Mouse (Mus musculus) limb, embryonic 12.5 days (tissue): Measurements from ENCODE around the gene Itm2b. TPM values are rescaled to one million over a fixed set of nuclear protein-coding genes. Genes with fewer than 3 reads are reported as not detected.

ENCODE experiments used
- ATAC-seq: fragments of 200-750 bp; cut with Nextera tagmentation; 2 replicates; pipeline ENCODE4 v1.8.0; 2017; ENCODE audit warnings: low read depth, moderate TSS enrichment; ENCODE audit not compliant: insufficient number of reproducible peaks, insufficient read depth, low FRiP score, low TSS enrichment
- H3K27ac ChIP-seq: fragments of 300-500 bp; sonication (generic); 2 replicates; pipeline ENCODE4 v1.5.1; 2016; ENCODE audit warnings: mild to moderate bottlenecking, moderate library complexity
- H3K27me3 ChIP-seq: fragments of 300-500 bp; sonication (generic); 2 replicates; pipeline ENCODE4 v1.6.1; 2016; ENCODE audit warnings: mild to moderate bottlenecking, moderate library complexity
- H3K36me3 ChIP-seq: fragments of 300-500 bp; sonication (generic); 2 replicates; pipeline ENCODE4 v1.6.1; 2016; ENCODE audit warnings: mild to moderate bottlenecking, moderate library complexity
- H3K4me1 ChIP-seq: fragments of 300-500 bp; sonication (generic); replicated peaks from 2 replicates; pipeline ENCODE4 v1.6.1; 2016
- H3K4me2 ChIP-seq: fragments of 300-500 bp; sonication (generic); 2 replicates; pipeline ENCODE4 v1.6.1; 2016; ENCODE audit warnings: mild to moderate bottlenecking, moderate library complexity
- H3K4me3 ChIP-seq: fragments of 300-500 bp; sonication (generic); replicated peaks from 2 replicates; pipeline ENCODE4 v1.5.1; 2016; ENCODE audit warnings: mild to moderate bottlenecking
- H3K9ac ChIP-seq: fragments of 300-500 bp; sonication (generic); replicated peaks from 2 replicates; pipeline ENCODE4 v1.6.1; 2016; ENCODE audit warnings: mild to moderate bottlenecking, moderate library complexity
- H3K9me3 ChIP-seq: fragments of 300-500 bp; sonication (generic); 2 replicates; pipeline ENCODE4 v1.6.1; 2016; ENCODE audit warnings: mild to moderate bottlenecking, moderate library complexity
- WGBS: fragments of 180-500 bp; shearing (Covaris S2); methylation state at CpG from one replicate; pipeline ENCODE4 v1.1.7; 2016; 5-methylcytosine and 5-hydroxymethylcytosine counted together
- polyA plus RNA-seq: library from polyadenylated mRNA; unstranded; fragments of >200 nt; fragmentation: Nextera tagmentation; extraction: Ambion mirVana; gene quantifications from 2 replicates; pipeline ENCODE4 v1.2.1, GENCODE M21; 2016

The Itm2b gene
- polyA plus RNA-seq, 1 experiment from 2014 or later = 460 TPM

DNA sequence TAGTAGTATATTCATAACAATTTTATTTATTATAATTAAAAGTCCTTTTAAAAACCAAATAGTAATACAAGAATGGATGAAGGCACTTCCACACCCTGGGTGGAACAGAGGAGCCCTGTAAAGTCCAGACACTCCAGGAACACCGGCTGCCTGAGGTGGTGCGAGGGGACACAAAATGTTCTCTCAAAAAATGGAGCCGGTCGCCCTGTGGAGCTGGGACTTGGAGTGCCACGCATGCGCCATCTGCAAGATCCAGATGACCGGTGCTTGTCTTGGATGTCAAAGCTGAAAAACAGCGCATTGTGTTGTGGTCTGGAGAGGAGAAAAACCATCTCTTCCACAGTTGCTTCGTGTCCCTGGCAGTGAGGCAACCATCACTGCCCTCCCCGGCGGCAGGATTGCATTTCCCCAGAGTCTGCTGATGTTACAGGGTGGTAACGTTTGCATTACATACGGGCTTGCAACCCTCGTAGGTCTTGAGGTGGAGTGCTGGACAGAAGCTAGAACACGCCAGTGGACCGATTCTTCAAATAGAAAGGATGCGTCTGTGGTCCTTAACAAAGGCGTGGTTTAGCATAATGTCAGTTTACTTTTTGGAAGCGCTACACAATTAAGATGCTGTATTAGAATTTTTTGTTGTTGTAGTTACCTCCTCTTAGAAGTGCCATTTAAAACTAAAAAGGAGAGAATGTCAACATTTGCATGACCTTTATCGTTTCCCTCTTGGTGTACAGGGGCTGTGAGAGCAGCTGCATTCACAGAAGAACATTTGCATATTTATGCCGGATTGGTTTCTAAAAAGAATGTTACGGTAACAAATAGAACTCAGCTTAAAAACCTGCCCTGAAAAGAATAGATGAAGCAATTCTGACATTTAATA, 49.9 kb downstream of the Itm2b start:
- 85% methylated on average over 22 of the region's 22 CpGs for WGBS
- Histone ChIP-seq H3K4me1 (no peaks in the 10 kb centered on the region), H3K9me3 (no peaks in the 10 kb centered on the region), H3K4me2 (no peak overlapping the region), H3K9ac (no peak overlapping the region), H3K36me3 (no peaks in the 10 kb centered on the region), H3K27me3 (no peaks in the 10 kb centered on the region), H3K27ac (no peak overlapping the region), H3K4me3 (no peak overlapping the region)
- ATAC-seq = no peak

GRCm38 (mm10) chr14:73333880-73334279, 51.2 kb downstream of the Itm2b start:
- Histone ChIP-seq H3K9me3 (no peaks in the 10 kb centered on the region), H3K4me2 (no peak overlapping the region), H3K9ac (no peak overlapping the region), H3K4me3 (no peak overlapping the region), H3K27me3 (no peaks in the 10 kb centered on the region), H3K4me1 (no peaks in the 10 kb centered on the region), H3K27ac (no peak overlapping the region), H3K36me3 (no peaks in the 10 kb centered on the region)
- no peak for ATAC-seq
- 91% methylated on average over 3 of the region's 3 CpGs for WGBS

- no peaks in the 10 kb centered on the region for H3K9me3 ChIP-seq
- no peak for ATAC-seq
- no peak overlapping the region for H3K9ac ChIP-seq
- H3K27ac ChIP-seq = no peak overlapping the region
- peaks cover 5% of the 10 kb centered on the region for H3K4me1 ChIP-seq
- H3K4me2 ChIP-seq = no peak overlapping the region
- no peak overlapping the region for H3K4me3 ChIP-seq
- no peaks in the 10 kb centered on the region for H3K36me3 ChIP-seq
- WGBS = 88% methylated on average over 4 of the region's 4 CpGs
- no peaks in the 10 kb centered on the region for H3K27me3 ChIP-seq
These were observed 53.7 kb downstream of the Itm2b start for GRCm38 (mm10) chr14:73331386-73331785.

- no peaks in the 10 kb centered on the region for H3K36me3 ChIP-seq
- peaks cover 5% of the 10 kb centered on the region for H3K4me1 ChIP-seq
- 95% methylated on average over 2 of the region's 2 CpGs for WGBS
- ATAC-seq = no peak
- H3K4me3 ChIP-seq = no peak overlapping the region
- no peaks in the 10 kb centered on the region for H3K27me3 ChIP-seq
- H3K9me3 ChIP-seq = no peaks in the 10 kb centered on the region
- H3K9ac ChIP-seq = no peak overlapping the region
- no peak overlapping the region for H3K27ac ChIP-seq
- no peak overlapping the region for H3K4me2 ChIP-seq
These were observed 55.2 kb downstream of the Itm2b start for GRCm38 (mm10) chr14:73329871-73330270.

DNA sequence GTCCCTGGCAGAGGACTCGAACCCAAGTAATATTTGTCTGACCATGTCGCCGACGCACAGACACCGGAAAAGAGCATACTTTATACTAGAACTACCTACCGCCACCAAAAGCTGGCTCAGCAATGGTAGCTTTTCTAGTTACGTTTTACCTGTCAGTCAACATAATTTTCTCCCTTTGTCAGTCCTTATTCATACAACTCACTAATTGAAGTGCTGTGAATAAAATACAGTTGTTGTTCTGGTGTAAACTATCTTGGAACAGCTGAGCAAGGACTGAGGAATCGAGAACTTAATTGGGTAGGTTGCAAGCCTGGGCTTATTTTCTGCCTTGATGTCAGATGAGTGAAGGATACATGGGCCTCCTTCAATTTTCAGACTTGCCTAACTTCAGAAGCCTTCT, 58.6 kb downstream of the Itm2b start:
- peak overlapping the region; percentile 93 for H3K4me3 ChIP-seq
- H3K4me1 ChIP-seq = peaks cover 7% of the 10 kb centered on the region
- H3K27ac ChIP-seq = peak overlapping the region; percentile 87
- WGBS = 6% methylated on average over 8 of the region's 8 CpGs
- H3K9ac ChIP-seq = peak overlapping the region; percentile 83
- peak overlapping the region; percentile 93 for H3K4me2 ChIP-seq
- H3K36me3 ChIP-seq = no peaks in the 10 kb centered on the region
- no peak for ATAC-seq
- no peaks in the 10 kb centered on the region for H3K9me3 ChIP-seq
- no peaks in the 10 kb centered on the region for H3K27me3 ChIP-seq

DNA sequence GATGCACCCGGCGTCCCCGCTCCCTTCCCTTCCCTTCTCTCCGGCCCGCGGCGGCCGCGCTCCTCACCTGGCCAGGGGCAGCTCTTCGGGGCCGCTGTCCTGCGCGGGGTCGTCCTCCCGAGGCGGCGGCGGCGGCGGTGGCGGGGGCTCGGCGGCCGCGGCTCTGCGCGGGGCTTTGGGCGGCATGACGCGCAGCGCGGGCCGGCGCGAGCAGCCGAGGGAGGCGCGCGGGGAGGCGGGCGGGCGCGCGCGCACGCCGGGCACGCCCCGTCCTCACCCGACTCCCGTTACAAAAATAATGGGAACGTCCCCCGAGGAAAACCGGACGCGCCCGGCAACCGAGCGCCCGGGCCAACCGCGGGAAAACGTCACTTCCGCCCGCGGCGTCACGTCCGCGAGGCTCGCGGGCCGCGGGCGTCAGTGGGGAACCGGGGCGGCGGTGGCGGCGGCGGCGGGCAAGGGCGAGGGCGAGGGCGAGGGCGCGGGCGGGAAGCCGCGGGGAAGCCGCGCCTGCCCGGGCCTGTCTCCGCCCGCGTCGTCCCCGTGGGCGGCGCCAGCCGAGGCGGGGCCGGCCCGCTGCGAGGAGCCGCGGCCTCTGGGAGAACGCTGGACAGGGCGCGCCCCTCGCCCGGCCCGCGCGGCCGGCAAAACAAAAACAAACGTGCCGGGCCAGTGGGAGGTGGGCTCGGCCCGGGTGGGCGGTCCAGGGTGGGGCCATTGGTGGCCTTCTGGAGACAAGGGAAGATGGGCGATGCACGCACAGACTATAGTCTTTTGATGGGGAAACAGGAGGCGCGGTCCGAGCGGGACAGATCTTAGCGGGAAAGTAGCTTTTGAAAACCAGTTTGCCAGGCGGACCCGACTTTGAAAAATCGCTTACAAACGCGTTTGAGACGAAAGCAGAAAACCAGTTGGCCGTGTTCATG, 59.4 kb downstream of the Itm2b start, which contains the start of gene Rb1:
TSS of gene Rb1 (minus strand) at position 367 of the 926 bp plus-strand sequence.
- peak within 1 kb of the TSS; percentile 93 for H3K4me3 ChIP-seq
- H3K9ac ChIP-seq = peak within 1 kb of the TSS; percentile 83
- no peaks in the 10 kb centered on the region for H3K36me3 ChIP-seq
- WGBS = under 1% methylated on average over 110 of the region's 135 CpGs
- H3K27ac ChIP-seq = peak within 1 kb of the TSS; percentile 87
- H3K4me1 ChIP-seq = peaks cover 7% of the 10 kb centered on the region
- H3K4me2 ChIP-seq = peak within 1 kb of the TSS; percentile 93
- ATAC-seq = peak; percentile 91
- no peaks in the 10 kb centered on the region for H3K9me3 ChIP-seq
- no peaks in the 10 kb centered on the region for H3K27me3 ChIP-seq

DNA sequence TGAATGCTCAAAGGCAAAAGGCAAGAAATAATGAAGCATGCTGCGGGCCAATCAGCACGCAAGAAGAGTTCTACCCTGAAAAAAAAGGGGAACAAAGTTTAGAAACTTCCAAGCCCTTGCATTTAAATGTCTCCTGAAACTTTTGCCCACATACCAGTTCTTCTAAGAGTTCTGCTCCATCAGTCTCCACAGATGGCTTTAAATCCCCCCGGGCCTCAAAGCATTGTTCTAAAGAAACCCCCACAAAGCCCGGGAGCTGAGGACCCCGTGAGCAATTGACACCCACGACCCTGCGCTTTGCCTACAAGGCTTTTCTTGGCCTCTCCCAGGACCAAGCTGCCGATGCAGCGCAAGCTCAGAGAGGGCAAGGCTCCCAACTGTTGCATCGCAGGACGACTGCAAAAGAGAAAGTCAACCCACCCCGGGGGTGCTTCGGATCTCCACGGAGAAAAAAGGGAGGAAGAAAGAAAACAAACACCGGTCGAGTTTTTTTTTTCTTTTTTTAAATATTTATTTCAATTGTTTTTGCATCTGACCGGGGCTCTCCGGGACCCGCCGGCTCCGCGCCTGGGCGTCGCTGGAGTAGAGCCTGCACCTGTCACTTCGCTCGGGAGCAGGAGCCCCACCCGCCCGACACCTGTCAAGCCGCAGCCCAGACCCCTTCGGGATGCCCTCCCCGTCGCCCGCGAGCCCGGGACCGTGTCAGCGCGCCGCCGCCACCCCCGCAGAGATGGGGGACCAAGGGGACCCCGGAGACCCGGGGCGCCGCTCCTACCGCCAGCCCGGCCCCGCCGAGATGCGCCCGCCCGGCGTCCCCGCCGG, 60.2 kb downstream of the Itm2b start:
- Histone ChIP-seq H3K4me2 (peak overlapping the region; percentile 93), H3K4me1 (peaks cover 7% of the 10 kb centered on the region), H3K27me3 (no peaks in the 10 kb centered on the region), H3K9me3 (no peaks in the 10 kb centered on the region), H3K27ac (peak overlapping the region; percentile 87), H3K4me3 (peak overlapping the region; percentile 93), H3K36me3 (no peaks in the 10 kb centered on the region), H3K9ac (peak overlapping the region; percentile 83)
- peak; percentile 45; the same call in 1 of the 2 replicates for ATAC-seq
- WGBS = 2% methylated on average over 54 of the region's 55 CpGs

GRCm38 (mm10) chr14:73323965-73324364, 61.1 kb downstream of the Itm2b start:
- Histone ChIP-seq H3K9ac (no peak overlapping the region), H3K4me1 (peaks cover 7% of the 10 kb centered on the region), H3K36me3 (no peaks in the 10 kb centered on the region), H3K4me2 (peak overlapping the region; percentile 93; the same call in 1 of the 2 replicates), H3K4me3 (no peak overlapping the region), H3K27me3 (no peaks in the 10 kb centered on the region), H3K9me3 (no peaks in the 10 kb centered on the region), H3K27ac (no peak overlapping the region)
- no peak for ATAC-seq
- 59% methylated on average over 2 of the region's 2 CpGs for WGBS

DNA sequence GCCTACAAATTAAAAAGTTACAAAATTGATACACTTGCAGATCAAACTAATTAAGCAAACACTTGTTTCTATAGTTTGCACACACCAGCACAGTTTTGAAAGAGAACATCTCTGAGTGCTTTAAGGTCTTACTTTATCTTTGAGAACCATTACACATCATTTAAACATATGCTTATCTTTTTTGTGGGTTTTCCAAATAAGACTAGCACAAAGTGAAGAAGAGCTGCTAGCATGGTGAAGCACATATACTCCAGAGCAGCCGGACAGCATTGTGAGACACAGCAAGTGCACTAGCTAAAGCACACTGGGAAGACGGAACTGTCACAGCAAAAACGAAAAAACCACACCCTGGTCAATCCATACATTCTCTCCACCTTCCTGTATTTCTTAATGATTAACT, 62.9 kb downstream of the Itm2b start:
- H3K9ac ChIP-seq = no peak overlapping the region
- no peak overlapping the region for H3K4me2 ChIP-seq
- no peak for ATAC-seq
- WGBS = 84% methylated on average over 3 of the region's 3 CpGs
- no peak overlapping the region for H3K4me3 ChIP-seq
- peaks cover 7% of the 10 kb centered on the region for H3K4me1 ChIP-seq
- H3K36me3 ChIP-seq = no peaks in the 10 kb centered on the region
- no peak overlapping the region for H3K27ac ChIP-seq
- H3K27me3 ChIP-seq = no peaks in the 10 kb centered on the region
- H3K9me3 ChIP-seq = no peaks in the 10 kb centered on the region

DNA sequence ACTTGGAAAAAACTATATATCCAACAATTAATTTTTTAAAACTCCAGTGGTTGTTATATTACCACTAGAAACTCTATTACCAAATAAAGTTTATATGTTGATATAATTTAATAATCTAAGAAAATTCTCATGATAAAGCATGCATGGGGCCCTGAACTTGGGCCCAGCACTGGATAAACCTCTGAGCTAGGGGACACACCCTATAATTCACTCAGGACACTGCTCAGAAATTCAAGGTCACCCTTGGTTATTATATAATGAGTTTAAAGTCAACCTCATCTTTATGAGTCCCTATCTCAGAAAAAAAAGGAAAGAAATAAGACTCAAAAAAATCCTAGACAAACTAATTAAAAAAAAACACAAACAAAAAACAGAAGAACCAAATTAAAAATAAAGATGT, 68.2 kb downstream of the Itm2b start:
- no peak overlapping the region for H3K4me3 ChIP-seq
- no peak overlapping the region for H3K9ac ChIP-seq
- no peaks in the 10 kb centered on the region for H3K9me3 ChIP-seq
- H3K27ac ChIP-seq = no peak overlapping the region
- no peaks in the 10 kb centered on the region for H3K27me3 ChIP-seq
- no peaks in the 10 kb centered on the region for H3K36me3 ChIP-seq
- no peak for ATAC-seq
- peaks cover 7% of the 10 kb centered on the region; the same call in 1 of the 2 replicates for H3K4me1 ChIP-seq
- no peak overlapping the region for H3K4me2 ChIP-seq
